Mouse (Mus musculus): Measurements from ENCODE around the gene Madcam1. TPM values are rescaled to one million over a fixed set of nuclear protein-coding genes. Genes with fewer than 3 reads are reported as not detected.
A peak's percentile ranks its signal among the peaks of the same experiment; 100 is the strongest.
"Not testable (repeated sequence)": the region's sequence is repeated elsewhere in the genome, so short reads cannot be mapped to it uniquely, and the experiment has no call there.

The Madcam1 gene
- polyA plus RNA-seq, 1 experiment from 2014 or later, result 2.0 TPM

DNA sequence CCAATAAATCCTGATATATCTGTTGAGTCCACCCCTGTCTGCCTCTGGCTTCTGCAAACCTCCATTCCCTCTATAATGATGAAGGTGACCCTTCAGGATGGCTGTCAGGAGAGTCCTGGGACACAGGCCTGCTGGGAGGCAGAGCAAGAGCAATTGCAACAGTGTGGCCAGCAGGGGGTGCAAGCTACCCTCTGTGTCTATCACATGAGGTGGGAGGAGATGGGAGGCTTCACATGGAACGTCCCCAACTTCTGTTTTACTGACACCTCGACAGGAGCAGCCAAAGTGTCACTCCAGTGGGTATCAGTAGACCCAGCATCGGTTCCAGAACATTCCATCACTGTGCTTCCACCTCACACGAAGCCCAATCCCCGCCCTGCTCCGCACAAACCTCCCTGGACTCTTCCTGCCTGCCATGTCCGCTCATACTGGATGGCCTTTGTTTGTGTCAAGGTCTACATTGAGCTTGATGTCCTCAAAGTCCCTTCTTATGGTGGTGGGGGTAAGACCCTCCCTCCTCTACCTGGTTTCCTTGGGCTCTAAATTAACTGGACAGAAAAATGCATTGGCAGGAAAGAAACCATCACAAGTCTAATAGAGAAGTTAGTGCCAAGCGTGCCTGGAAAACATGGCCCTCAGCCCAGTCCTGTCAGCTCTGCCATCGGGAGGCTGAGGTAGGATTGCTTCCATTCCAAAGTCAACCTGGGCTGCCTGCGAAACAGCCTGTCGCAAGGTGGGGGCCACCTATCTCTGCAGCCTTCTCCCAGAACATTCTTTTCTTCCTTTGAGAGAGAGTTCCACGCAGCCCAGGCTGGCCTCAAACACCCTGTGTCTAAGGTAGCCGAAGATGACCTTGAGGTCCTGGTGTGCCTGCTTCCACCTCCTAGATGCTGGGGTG is 31.1 kb downstream of the Madcam1 start:
- no peak overlapping the region for H3K27ac ChIP-seq

DNA sequence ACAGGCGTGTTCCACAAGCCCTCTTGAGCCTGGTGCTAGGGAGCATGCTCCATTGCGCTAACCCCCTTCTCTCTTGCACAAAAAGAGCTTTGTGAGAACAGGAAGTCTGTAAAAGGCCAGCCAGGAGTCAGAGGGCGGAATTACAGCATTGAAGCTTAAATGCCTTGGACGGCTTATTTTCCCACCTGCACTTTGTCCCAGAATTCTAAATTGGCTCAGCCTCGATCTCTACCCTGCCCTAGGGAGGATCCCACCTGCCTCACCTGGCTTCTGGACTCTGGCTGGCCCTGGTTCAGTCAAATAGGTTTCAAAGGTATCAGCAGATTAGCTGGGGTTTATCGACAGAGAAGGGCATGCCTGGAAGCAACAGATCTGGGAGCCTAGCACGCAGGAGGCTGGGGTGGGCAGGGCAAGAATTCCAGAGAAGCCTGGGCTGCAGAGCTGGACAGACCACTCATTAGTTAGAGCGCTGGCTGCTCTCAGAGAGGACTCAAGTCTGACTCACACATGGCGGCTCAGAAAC is 31.8 kb downstream of the Madcam1 start:
- Histone ChIP-seq H3K4me2 (replicated peaks) (no peak overlapping the region), H3K27ac (no peak overlapping the region), H3K9ac (no peak overlapping the region), H3K4me3 (no peak overlapping the region), H3K27me3 (replicated peaks) (no peaks in the 10 kb centered on the region), H3K36me3 (no peaks in the 10 kb centered on the region), H3K4me1 (0 out of 2 replicates have a peak, but pooled peaks cover 4% of the 10 kb centered on the region), H3K9me3 (0 out of 2 replicates have a peak, but pooled peaks cover 3% of the 10 kb centered on the region)
- ATAC-seq (ENCODE audit: low FRiP score, low read depth), result no peak
- WGBS, result 63% methylated on average over 9 of the region's 9 CpGs

More for the DNA sequence above, 31.1 kb downstream of the Madcam1 start:
- H3K4me3 ChIP-seq, result no peak overlapping the region
- H3K4me1 ChIP-seq, result 0 out of 2 replicates have a peak, but pooled peaks cover 4% of the 10 kb centered on the region
- ATAC-seq (ENCODE audit: low FRiP score, low read depth), result no peak
- no peak overlapping the region for H3K9ac ChIP-seq
- no peaks in the 10 kb centered on the region for H3K36me3 ChIP-seq
- H3K4me2 ChIP-seq (replicated peaks), result no peak overlapping the region
- no peaks in the 10 kb centered on the region for H3K27me3 ChIP-seq (replicated peaks)
- 70% methylated on average over 13 of the region's 13 CpGs for WGBS
- 0 out of 2 replicates have a peak, but pooled peaks cover 3% of the 10 kb centered on the region for H3K9me3 ChIP-seq

DNA sequence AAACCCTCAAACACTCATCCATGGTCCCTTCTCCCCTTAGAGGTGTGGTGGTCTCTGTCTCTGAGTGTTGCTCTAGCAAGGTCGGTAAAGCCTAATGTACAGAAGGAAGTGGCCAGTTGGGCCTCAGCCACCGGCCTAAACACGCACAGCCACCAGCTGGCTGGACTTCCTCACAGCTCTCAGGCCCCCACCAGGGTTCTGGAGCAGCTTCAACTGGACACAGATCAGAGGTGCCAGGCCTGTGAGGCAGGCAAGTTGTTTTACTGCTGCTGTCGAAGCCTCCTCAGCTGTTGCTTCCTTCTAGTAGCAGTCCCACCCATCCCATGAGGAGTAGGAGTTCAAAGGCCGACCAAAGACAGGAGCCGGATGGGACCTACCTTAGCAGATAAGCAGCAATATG is 33.6 kb downstream of the Madcam1 start:
- no peak overlapping the region for H3K9ac ChIP-seq
- H3K27me3 ChIP-seq (replicated peaks), result no peaks in the 10 kb centered on the region
- 0 out of 2 replicates have a peak, but pooled peaks cover 4% of the 10 kb centered on the region for H3K4me1 ChIP-seq
- WGBS, result 76% methylated on average over 6 of the region's 6 CpGs
- no peaks in the 10 kb centered on the region for H3K9me3 ChIP-seq
- H3K36me3 ChIP-seq, result no peaks in the 10 kb centered on the region
- ATAC-seq (ENCODE audit: low FRiP score, low read depth), result no peak
- H3K4me3 ChIP-seq, result no peak overlapping the region
- no peak overlapping the region for H3K27ac ChIP-seq
- no peak overlapping the region for H3K4me2 ChIP-seq (replicated peaks)

DNA sequence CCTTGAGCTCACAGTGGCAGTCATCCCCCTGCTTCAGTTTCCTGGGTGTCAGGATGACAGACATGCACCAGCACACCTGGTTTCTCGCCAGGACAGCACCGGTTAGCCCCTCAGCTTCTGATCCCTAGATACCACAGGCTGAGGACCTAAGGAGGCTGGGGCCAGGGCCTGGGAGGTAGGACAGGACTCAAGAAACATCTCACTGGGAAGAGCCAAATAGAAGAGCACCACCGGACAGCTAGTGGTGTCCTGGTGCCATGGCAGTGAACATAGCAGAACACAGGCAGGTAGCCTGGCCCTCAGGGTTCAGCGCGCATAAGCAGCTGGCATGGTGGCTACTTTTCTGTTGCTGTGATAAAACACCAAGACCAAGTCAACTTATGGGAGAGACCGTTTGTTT is 34.1 kb downstream of the Madcam1 start:
- WGBS, result 94% methylated on average over 6 of the region's 6 CpGs
- Histone ChIP-seq H3K9ac (no peak overlapping the region), H3K4me1 (0 out of 2 replicates have a peak, but pooled peaks cover 4% of the 10 kb centered on the region), H3K4me2 (replicated peaks) (no peak overlapping the region), H3K27ac (no peak overlapping the region), H3K9me3 (no peaks in the 10 kb centered on the region), H3K36me3 (no peaks in the 10 kb centered on the region), H3K4me3 (no peak overlapping the region), H3K27me3 (replicated peaks) (no peaks in the 10 kb centered on the region)
- ATAC-seq (ENCODE audit: low FRiP score, low read depth), result no peak

DNA sequence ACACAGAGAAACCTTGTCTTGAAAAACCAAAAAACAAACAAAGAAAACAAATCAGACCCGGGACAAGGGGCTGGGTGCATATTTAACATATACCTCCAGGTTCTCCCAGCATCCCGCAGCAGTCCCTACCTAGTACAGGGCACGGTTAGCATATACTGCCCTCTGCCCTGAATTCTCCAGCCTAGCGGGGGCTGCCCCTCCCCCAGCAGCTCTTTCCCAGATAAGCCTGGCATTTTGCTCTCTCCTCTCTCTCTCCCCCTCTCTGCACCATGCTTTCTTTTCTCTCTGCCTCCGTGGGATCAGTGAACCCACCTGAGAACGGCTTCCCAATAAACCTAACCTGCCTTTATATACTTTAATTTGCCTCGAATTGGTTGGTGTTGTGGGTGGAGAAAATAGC is 36.3 kb downstream of the Madcam1 start:
- Histone ChIP-seq H3K9me3 (no peaks in the 10 kb centered on the region), H3K4me2 (replicated peaks) (no peak overlapping the region), H3K9ac (no peak overlapping the region), H3K4me1 (peaks cover 12% of the 10 kb centered on the region), H3K36me3 (no peaks in the 10 kb centered on the region), H3K27ac (no peak overlapping the region), H3K4me3 (no peak overlapping the region), H3K27me3 (replicated peaks) (no peaks in the 10 kb centered on the region)
- 59% methylated on average over 7 of the region's 7 CpGs for WGBS
- ATAC-seq (ENCODE audit: low FRiP score, low read depth), result no peak

DNA sequence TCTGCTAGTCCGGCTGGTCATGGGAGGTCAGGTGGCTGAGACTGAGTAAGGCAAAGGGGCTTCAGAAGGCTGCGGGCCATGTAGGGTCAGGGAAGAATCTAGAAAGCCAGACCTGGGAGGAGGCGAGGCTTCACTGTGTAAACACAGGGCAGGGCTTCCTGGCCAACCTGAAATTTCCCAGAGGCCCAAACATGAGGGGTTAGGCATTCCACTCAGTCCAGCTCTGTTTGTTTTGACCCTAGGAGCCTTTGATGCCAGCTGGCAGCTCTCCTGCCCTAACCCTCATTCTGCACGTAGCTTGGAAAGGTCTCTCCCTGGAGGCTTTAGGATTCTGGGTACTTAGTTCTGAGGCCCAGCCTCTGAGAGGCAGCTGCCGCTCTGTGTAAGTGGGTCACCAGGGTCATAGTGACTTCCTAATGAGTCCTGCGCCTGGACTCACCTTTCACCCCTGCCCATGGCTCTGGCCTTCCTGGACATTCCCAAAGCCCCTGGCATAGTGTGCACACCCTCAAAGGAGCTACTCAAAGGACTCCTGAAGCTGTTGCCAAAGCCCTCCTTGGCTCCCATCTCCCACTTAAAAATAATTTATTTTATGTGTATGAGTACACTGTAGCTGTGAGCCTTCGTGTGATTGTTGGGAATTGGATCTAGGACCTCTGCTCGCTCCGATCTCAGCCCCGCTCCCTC is 37.2 kb downstream of the Madcam1 start:
- Histone ChIP-seq H3K4me3 (no peak overlapping the region), H3K9me3 (no peaks in the 10 kb centered on the region), H3K9ac (no peak overlapping the region), H3K4me2 (replicated peaks) (no peak overlapping the region), H3K36me3 (no peaks in the 10 kb centered on the region), H3K27me3 (replicated peaks) (no peaks in the 10 kb centered on the region), H3K27ac (no peak overlapping the region), H3K4me1 (peaks cover 17% of the 10 kb centered on the region)
- WGBS, result 65% methylated on average over 10 of the region's 10 CpGs
- ATAC-seq (ENCODE audit: low FRiP score, low read depth), result no peak

DNA sequence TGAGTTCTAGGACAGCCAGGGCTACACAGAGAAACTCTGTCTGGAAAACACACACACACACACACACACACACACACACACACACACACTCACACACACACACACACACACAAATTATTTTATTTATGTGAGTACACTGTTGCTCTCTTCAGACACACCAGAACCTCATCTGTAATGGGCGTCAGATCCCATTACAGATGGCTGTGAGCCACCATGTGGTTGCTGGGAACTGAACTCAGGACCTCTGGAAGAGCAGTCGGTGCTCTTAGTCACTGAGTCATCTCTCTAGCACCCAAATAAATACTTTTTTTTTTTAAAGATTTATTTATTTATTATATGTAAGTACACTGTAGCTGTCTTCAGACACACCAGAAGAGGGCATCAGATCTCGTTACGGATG is 38.6 kb downstream of the Madcam1 start:
- H3K4me1 ChIP-seq, result peaks cover 27% of the 10 kb centered on the region
- H3K4me2 ChIP-seq (replicated peaks); H3K27me3 ChIP-seq (replicated peaks); ATAC-seq (ENCODE audit: low FRiP score, low read depth); H3K9me3 ChIP-seq; H3K27ac ChIP-seq; H3K9ac ChIP-seq; H3K36me3 ChIP-seq; H3K4me3 ChIP-seq: not testable (repeated sequence)
- 86% methylated on average over 4 of the region's 4 CpGs for WGBS

DNA sequence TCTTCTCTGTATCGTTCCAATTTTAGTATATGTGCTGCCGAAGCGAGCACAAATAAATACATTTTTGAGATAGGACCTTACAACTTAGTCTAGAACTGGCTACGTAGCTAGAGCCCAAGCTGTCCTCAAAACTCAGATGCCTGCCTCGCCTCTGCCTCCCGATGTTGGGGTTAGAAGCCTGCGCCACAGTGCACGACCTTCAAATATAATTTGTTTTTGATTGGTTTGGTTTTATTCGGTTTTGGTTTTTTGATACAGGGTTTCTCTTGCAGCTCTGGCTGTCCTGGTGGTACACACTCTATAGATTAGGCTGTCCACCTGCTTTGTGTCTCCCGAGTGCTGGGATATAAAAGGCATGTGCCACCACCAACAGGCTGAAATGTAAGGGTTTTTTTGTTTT is 39.2 kb downstream of the Madcam1 start:
- H3K27me3 ChIP-seq (replicated peaks), result no peaks in the 10 kb centered on the region
- no peak overlapping the region for H3K9ac ChIP-seq
- no peak overlapping the region for H3K27ac ChIP-seq
- no peak; the same call in 1 of the 2 replicates for ATAC-seq (ENCODE audit: low FRiP score, low read depth)
- H3K4me1 ChIP-seq, result peaks cover 27% of the 10 kb centered on the region
- H3K4me3 ChIP-seq, result peak overlapping the region; percentile 65; the same call in 1 of the 2 replicates
- H3K36me3 ChIP-seq, result peaks cover 1% of the 10 kb centered on the region
- peak overlapping the region; percentile 95 for H3K4me2 ChIP-seq (replicated peaks)
- H3K9me3 ChIP-seq, result no peaks in the 10 kb centered on the region
- 77% methylated on average over 10 of the region's 10 CpGs for WGBS

DNA sequence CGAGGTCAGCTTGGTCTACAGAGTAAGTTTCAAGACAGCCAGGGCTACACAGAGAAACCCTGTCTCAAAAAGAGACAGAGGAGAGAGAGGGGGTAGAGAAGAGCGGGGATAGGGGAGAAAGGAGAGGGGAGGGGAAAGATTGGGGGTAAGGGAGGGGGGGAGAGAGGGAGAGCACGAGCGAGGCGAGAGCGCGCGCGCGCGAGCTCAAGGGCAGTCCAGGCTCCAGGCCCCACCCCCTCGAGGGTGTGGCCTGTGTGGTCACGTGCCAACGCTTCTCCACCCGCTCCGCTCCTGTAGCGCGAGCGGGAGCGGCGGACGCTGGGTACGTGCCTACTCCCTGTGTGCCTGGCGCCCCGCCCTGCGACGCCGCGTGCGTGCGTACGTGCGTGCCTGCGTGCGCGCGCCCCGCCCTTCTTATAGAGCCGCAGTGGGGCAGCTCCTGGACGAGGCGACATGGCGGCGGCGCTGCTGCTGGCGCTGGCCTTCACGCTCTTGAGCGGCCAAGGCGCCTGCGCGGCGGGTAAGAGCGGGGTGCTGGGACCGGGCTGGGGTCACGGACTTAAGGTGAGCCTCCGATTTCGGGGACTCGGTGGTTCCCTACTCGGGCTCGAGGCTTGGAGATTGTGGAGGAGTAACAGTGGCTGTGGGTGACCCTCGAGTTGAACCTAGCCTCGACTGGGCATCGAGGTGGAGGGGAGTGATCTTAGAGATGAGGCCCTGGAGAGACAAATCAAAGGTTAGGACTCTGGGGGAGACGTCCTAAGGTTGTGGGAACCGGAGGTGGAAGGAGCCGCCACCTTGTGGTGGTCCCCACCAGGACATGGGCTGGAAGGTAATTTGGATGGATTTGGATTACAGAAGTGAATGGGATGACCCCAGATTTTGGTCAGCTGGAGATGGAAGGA is 40.0 kb downstream of the Madcam1 start, which contains the start of gene Bsg:
Gene Bsg, plus strand, starts transcription at position 427 of the 905 bp plus-strand sequence.
- H3K4me3 ChIP-seq, result peak within 1 kb of the TSS; percentile 65
- H3K4me1 ChIP-seq, result peaks cover 31% of the 10 kb centered on the region
- no peak within 1 kb of the TSS for H3K27ac ChIP-seq
- H3K36me3 ChIP-seq, result peaks cover 9% of the 10 kb centered on the region
- no peaks in the 10 kb centered on the region for H3K9me3 ChIP-seq
- H3K4me2 ChIP-seq (replicated peaks), result peak within 1 kb of the TSS; percentile 95
- ATAC-seq (ENCODE audit: low FRiP score, low read depth), result peak; percentile 95
- no peaks in the 10 kb centered on the region for H3K27me3 ChIP-seq (replicated peaks)
- under 1% methylated on average over 65 of the region's 65 CpGs for WGBS
- peak within 1 kb of the TSS; percentile 80 for H3K9ac ChIP-seq

DNA sequence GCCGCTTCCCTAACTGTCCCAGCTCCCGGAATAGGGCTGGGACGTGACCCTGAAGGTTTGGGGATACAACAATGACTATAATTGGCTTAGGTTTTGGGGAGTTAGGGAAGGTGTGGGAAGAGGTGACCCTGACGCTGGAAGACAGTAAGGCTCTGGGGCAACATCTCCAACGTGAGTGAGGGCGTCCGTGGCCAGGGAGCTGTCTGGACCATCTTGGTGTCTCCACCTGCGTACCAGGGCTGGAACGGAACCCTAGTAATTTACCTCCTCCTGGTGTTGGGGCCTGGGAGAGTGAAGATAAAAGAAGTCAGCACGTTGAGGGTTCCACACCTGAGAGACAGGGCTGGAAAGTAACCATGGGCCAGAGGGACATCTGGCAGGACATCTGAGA is 40.6 kb downstream of the Madcam1 start:
- WGBS, result 8% methylated on average over 10 of the region's 10 CpGs
- Histone ChIP-seq H3K27me3 (replicated peaks) (no peaks in the 10 kb centered on the region), H3K9ac (peak overlapping the region; percentile 80), H3K9me3 (no peaks in the 10 kb centered on the region), H3K4me2 (replicated peaks) (peak overlapping the region; percentile 95), H3K27ac (no peak overlapping the region), H3K4me1 (peaks cover 31% of the 10 kb centered on the region), H3K36me3 (peaks cover 16% of the 10 kb centered on the region), H3K4me3 (peak overlapping the region; percentile 65)
- ATAC-seq (ENCODE audit: low FRiP score, low read depth), result peak; percentile 7

DNA sequence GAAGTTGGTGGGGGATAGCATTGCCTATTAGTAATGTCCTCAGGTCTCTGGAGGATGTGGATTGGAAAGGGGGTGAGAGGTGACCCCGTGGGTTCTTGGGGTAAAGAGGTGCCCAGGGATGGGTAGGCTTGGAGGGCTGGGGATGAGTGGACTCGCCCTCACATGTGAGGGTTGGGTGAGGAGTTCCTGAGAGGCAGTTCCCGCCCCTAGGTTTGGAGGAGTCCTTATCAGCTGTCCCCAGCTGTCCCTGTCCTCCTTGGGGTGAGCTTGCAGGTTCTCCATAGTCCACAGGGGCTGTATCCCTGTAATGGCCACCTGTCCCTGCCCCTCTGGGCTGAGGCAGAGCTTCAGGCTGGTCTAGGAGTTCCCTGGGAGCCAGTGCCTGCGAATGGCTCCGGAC is 41.6 kb downstream of the Madcam1 start:
- Histone ChIP-seq H3K36me3 (peaks cover 26% of the 10 kb centered on the region), H3K4me2 (replicated peaks) (peak overlapping the region; percentile 95), H3K4me1 (peaks cover 31% of the 10 kb centered on the region), H3K9ac (peak overlapping the region; percentile 80), H3K27me3 (replicated peaks) (no peaks in the 10 kb centered on the region), H3K4me3 (peak overlapping the region; percentile 65), H3K9me3 (no peaks in the 10 kb centered on the region), H3K27ac (no peak overlapping the region)
- 85% methylated on average over 5 of the region's 5 CpGs for WGBS
- ATAC-seq (ENCODE audit: low FRiP score, low read depth), result no peak
